Mouse (Mus musculus): Measurements from ENCODE around the gene Pgpep1. TPM values are rescaled to one million over a fixed set of nuclear protein-coding genes. Genes with fewer than 3 reads are reported as not detected.

The Pgpep1 gene
- polyA plus RNA-seq, 1 experiment from 2014 or later, result 18.9 TPM

- no peaks in the 10 kb centered on the region for H3K9me3 ChIP-seq (replicated peaks; ENCODE audit: control insufficient read depth, low read length)
- peak overlapping the region; percentile 76 for H3K4me3 ChIP-seq (ENCODE audit: low read depth, low read length)
- no peak for ATAC-seq (ENCODE audit: low read depth)
- H3K27ac ChIP-seq (ENCODE audit: low read length), result no peak overlapping the region
- peaks cover 55% of the 10 kb centered on the region for H3K4me1 ChIP-seq (ENCODE audit: control insufficient read depth, low read depth, low read length)
- H3K27me3 ChIP-seq (ENCODE audit: control insufficient read depth, insufficient read depth, low read depth, low read length), result peaks cover 12% of the 10 kb centered on the region
- H3K9ac ChIP-seq (ENCODE audit: low read depth, low read length), result peak overlapping the region; percentile 81
- H3K36me3 ChIP-seq (ENCODE audit: control insufficient read depth, insufficient read depth), result no peaks in the 10 kb centered on the region
- 54% methylated on average over 18 of the region's 18 CpGs for WGBS (ENCODE audit: insufficient replicate concordance)
- peak overlapping the region; percentile 93 for H3K4me2 ChIP-seq (ENCODE audit: low read depth, low read length)
Observed at GRCm38 (mm10) chr8:70606780-70607602, 53.2 kb downstream of the Pgpep1 start.

- H3K27ac ChIP-seq (ENCODE audit: low read length), result no peak overlapping the region
- H3K9ac ChIP-seq (ENCODE audit: low read depth, low read length), result no peak overlapping the region
- no peak overlapping the region; the same call in 1 of the 2 replicates for H3K4me2 ChIP-seq (ENCODE audit: low read depth, low read length)
- WGBS (ENCODE audit: insufficient replicate concordance), result 78% methylated on average over 9 of the region's 9 CpGs
- H3K4me3 ChIP-seq (ENCODE audit: low read depth, low read length), result no peak overlapping the region
- H3K27me3 ChIP-seq (ENCODE audit: control insufficient read depth, insufficient read depth, low read depth, low read length), result peaks cover 12% of the 10 kb centered on the region
- no peaks in the 10 kb centered on the region for H3K36me3 ChIP-seq (ENCODE audit: control insufficient read depth, insufficient read depth)
- no peaks in the 10 kb centered on the region; the same call in 1 of the 2 replicates for H3K9me3 ChIP-seq (replicated peaks; ENCODE audit: control insufficient read depth, low read length)
- H3K4me1 ChIP-seq (ENCODE audit: control insufficient read depth, low read depth, low read length), result peaks cover 54% of the 10 kb centered on the region
- ATAC-seq (ENCODE audit: low read depth), result no peak
Observed at GRCm38 (mm10) chr8:70605871-70606779, 54.1 kb downstream of the Pgpep1 start.

GRCm38 (mm10) chr8:70604558-70604957 is 55.6 kb downstream of the Pgpep1 start:
- Histone ChIP-seq H3K4me2 (ENCODE audit: low read depth, low read length) (no peak overlapping the region), H3K27ac (ENCODE audit: low read length) (no peak overlapping the region), H3K9ac (ENCODE audit: low read depth, low read length) (no peak overlapping the region), H3K9me3 (replicated peaks; ENCODE audit: control insufficient read depth, low read length) (no peaks in the 10 kb centered on the region; the same call in 1 of the 2 replicates), H3K4me1 (ENCODE audit: control insufficient read depth, low read depth, low read length) (peaks cover 48% of the 10 kb centered on the region), H3K36me3 (ENCODE audit: control insufficient read depth, insufficient read depth) (no peaks in the 10 kb centered on the region), H3K4me3 (ENCODE audit: low read depth, low read length) (no peak overlapping the region), H3K27me3 (ENCODE audit: control insufficient read depth, insufficient read depth, low read depth, low read length) (peaks cover 10% of the 10 kb centered on the region)
- 73% methylated on average over 7 of the region's 7 CpGs for WGBS (ENCODE audit: insufficient replicate concordance)
- no peak for ATAC-seq (ENCODE audit: low read depth)

GRCm38 (mm10) chr8:70602139-70602811 is 57.9 kb downstream of the Pgpep1 start:
- H3K27ac ChIP-seq (ENCODE audit: low read length), result no peak overlapping the region
- H3K27me3 ChIP-seq (ENCODE audit: control insufficient read depth, insufficient read depth, low read depth, low read length), result no peaks in the 10 kb centered on the region
- H3K9ac ChIP-seq (ENCODE audit: low read depth, low read length), result no peak overlapping the region
- H3K4me1 ChIP-seq (ENCODE audit: control insufficient read depth, low read depth, low read length), result peaks cover 36% of the 10 kb centered on the region
- no peak overlapping the region for H3K4me2 ChIP-seq (ENCODE audit: low read depth, low read length)
- ATAC-seq (ENCODE audit: low read depth), result no peak
- WGBS (ENCODE audit: insufficient replicate concordance), result 77% methylated on average over 13 of the region's 13 CpGs
- H3K9me3 ChIP-seq (replicated peaks; ENCODE audit: control insufficient read depth, low read length), result no peaks in the 10 kb centered on the region; the same call in 1 of the 2 replicates
- H3K4me3 ChIP-seq (ENCODE audit: low read depth, low read length), result no peak overlapping the region
- H3K36me3 ChIP-seq (ENCODE audit: control insufficient read depth, insufficient read depth), result no peaks in the 10 kb centered on the region

- ATAC-seq (ENCODE audit: low read depth), result peak; percentile 74
- no peaks in the 10 kb centered on the region for H3K27me3 ChIP-seq (ENCODE audit: control insufficient read depth, insufficient read depth, low read depth, low read length)
- H3K4me1 ChIP-seq (ENCODE audit: control insufficient read depth, low read depth, low read length), result peaks cover 26% of the 10 kb centered on the region
- peak overlapping the region; percentile 21 for H3K4me3 ChIP-seq (ENCODE audit: low read depth, low read length)
- H3K9ac ChIP-seq (ENCODE audit: low read depth, low read length), result no peak overlapping the region
- WGBS (ENCODE audit: insufficient replicate concordance), result under 1% methylated on average over 26 of the region's 26 CpGs
- no peaks in the 10 kb centered on the region for H3K36me3 ChIP-seq (ENCODE audit: control insufficient read depth, insufficient read depth)
- no peaks in the 10 kb centered on the region; the same call in 1 of the 2 replicates for H3K9me3 ChIP-seq (replicated peaks; ENCODE audit: control insufficient read depth, low read length)
- peak overlapping the region; percentile 48 for H3K27ac ChIP-seq (ENCODE audit: low read length)
- peak overlapping the region; percentile 54 for H3K4me2 ChIP-seq (ENCODE audit: low read depth, low read length)
Observed at GRCm38 (mm10) chr8:70601271-70601649, 58.9 kb downstream of the Pgpep1 start.

GRCm38 (mm10) chr8:70600473-70601270 is 59.5 kb downstream of the Pgpep1 start:
- no peaks in the 10 kb centered on the region for H3K36me3 ChIP-seq (ENCODE audit: control insufficient read depth, insufficient read depth)
- no peaks in the 10 kb centered on the region for H3K27me3 ChIP-seq (ENCODE audit: control insufficient read depth, insufficient read depth, low read depth, low read length)
- ATAC-seq (ENCODE audit: low read depth), result no peak
- peak overlapping the region; percentile 54 for H3K4me2 ChIP-seq (ENCODE audit: low read depth, low read length)
- WGBS (ENCODE audit: insufficient replicate concordance), result 41% methylated on average over 10 of the region's 10 CpGs
- H3K27ac ChIP-seq (ENCODE audit: low read length), result peak overlapping the region; percentile 48
- no peak overlapping the region; the same call in 1 of the 2 replicates for H3K9ac ChIP-seq (ENCODE audit: low read depth, low read length)
- H3K9me3 ChIP-seq (replicated peaks; ENCODE audit: control insufficient read depth, low read length), result no peaks in the 10 kb centered on the region; the same call in 1 of the 2 replicates
- peaks cover 26% of the 10 kb centered on the region for H3K4me1 ChIP-seq (ENCODE audit: control insufficient read depth, low read depth, low read length)
- H3K4me3 ChIP-seq (ENCODE audit: low read depth, low read length), result peak overlapping the region; percentile 21; the same call in 1 of the 2 replicates

- Histone ChIP-seq H3K9me3 (replicated peaks; ENCODE audit: control insufficient read depth, low read length) (no peaks in the 10 kb centered on the region; the same call in 1 of the 2 replicates), H3K4me2 (ENCODE audit: low read depth, low read length) (no peak overlapping the region), H3K27me3 (ENCODE audit: control insufficient read depth, insufficient read depth, low read depth, low read length) (no peaks in the 10 kb centered on the region), H3K9ac (ENCODE audit: low read depth, low read length) (no peak overlapping the region), H3K36me3 (ENCODE audit: control insufficient read depth, insufficient read depth) (no peaks in the 10 kb centered on the region), H3K4me1 (ENCODE audit: control insufficient read depth, low read depth, low read length) (peaks cover 34% of the 10 kb centered on the region), H3K4me3 (ENCODE audit: low read depth, low read length) (no peak overlapping the region), H3K27ac (ENCODE audit: low read length) (no peak overlapping the region)
- 71% methylated on average over 12 of the region's 12 CpGs for WGBS (ENCODE audit: insufficient replicate concordance)
- ATAC-seq (ENCODE audit: low read depth), result no peak
Observed at GRCm38 (mm10) chr8:70599507-70600290, 60.5 kb downstream of the Pgpep1 start.

Measured in liver, embryonic 16.5 days (tissue).